Mouse (Mus musculus): Measurements from ENCODE around the gene Pgghg. TPM values are rescaled to one million over a fixed set of nuclear protein-coding genes. Genes with fewer than 3 reads are reported as not detected.
"Not testable (repeated sequence)": the region's sequence is repeated elsewhere in the genome, so short reads cannot be mapped to it uniquely, and the experiment has no call there.

Pgghg gene
- polyA plus RNA-seq, 1 experiment from 2014 or later = 12.4 TPM

DNA sequence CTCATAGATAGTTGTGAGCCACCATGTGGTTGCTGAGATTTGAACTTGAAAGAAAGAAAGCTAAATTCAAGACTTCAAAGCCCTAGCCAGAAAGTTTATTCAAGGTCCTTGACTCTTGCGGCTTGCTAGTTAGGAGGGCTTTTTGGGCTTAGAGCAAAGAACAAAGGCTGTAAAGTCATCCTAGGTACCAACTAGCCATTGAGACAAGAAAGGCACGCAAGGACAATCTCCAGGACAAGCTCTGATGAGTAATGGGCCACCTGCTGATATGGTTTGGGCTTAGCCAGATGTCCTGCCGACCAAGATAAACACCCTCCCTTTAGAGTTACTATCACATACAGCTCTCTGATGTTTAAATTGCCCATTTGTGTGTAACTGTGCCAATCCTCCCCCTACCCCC, 27.5 kb downstream of the Pgghg start:
- H3K9me3 ChIP-seq (replicated peaks; ENCODE audit: control insufficient read depth, low read length); H3K27me3 ChIP-seq (ENCODE audit: control insufficient read depth, insufficient read depth, low read length); H3K9ac ChIP-seq (ENCODE audit: low read length); H3K27ac ChIP-seq (ENCODE audit: low read length); H3K4me2 ChIP-seq (ENCODE audit: low read depth, low read length); H3K36me3 ChIP-seq (ENCODE audit: control insufficient read depth, insufficient read depth); H3K4me1 ChIP-seq (ENCODE audit: control insufficient read depth, insufficient read depth, low read length); ATAC-seq (replicated peaks; ENCODE audit: extremely low read depth, insufficient read depth, low FRiP score); H3K4me3 ChIP-seq (ENCODE audit: low read length): not testable (repeated sequence)
- 30% methylated on average over 3 of the region's 3 CpGs for WGBS

DNA sequence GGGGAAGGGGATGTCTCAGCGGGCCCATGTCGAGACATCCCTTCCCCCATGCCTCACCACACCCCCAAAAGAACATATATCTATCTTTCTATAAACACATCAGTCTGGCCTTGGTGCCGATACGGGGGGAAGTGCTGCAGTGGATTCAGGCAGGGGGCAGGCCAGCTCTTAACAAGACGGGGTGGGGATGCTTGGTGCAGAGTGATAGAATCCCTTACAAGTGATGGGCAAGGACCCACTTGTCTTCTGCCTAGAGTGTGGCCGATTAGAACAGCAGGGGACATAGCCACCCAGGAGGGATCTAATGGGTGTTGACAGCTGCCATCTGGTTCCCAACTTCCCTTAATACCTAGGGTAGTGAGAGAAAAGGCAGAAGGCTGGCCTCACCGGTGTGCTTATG, 29.7 kb downstream of the Pgghg start:
- ATAC-seq (replicated peaks; ENCODE audit: extremely low read depth, insufficient read depth, low FRiP score) = peak; percentile 13; the same call in 1 of the 2 replicates
- Histone ChIP-seq H3K9ac (ENCODE audit: low read length) (no peak overlapping the region), H3K36me3 (ENCODE audit: control insufficient read depth, insufficient read depth) (no peaks in the 10 kb centered on the region), H3K4me1 (ENCODE audit: control insufficient read depth, insufficient read depth, low read length) (peaks cover 8% of the 10 kb centered on the region; the same call in 1 of the 2 replicates), H3K9me3 (replicated peaks; ENCODE audit: control insufficient read depth, low read length) (no peaks in the 10 kb centered on the region), H3K27me3 (ENCODE audit: control insufficient read depth, insufficient read depth, low read length) (peaks cover 8% of the 10 kb centered on the region), H3K4me3 (ENCODE audit: low read length) (no peak overlapping the region), H3K4me2 (ENCODE audit: low read depth, low read length) (no peak overlapping the region), H3K27ac (ENCODE audit: low read length) (peak overlapping the region; percentile 60; the same call in 1 of the 2 replicates)
- WGBS = 19% methylated on average over 7 of the region's 7 CpGs

DNA sequence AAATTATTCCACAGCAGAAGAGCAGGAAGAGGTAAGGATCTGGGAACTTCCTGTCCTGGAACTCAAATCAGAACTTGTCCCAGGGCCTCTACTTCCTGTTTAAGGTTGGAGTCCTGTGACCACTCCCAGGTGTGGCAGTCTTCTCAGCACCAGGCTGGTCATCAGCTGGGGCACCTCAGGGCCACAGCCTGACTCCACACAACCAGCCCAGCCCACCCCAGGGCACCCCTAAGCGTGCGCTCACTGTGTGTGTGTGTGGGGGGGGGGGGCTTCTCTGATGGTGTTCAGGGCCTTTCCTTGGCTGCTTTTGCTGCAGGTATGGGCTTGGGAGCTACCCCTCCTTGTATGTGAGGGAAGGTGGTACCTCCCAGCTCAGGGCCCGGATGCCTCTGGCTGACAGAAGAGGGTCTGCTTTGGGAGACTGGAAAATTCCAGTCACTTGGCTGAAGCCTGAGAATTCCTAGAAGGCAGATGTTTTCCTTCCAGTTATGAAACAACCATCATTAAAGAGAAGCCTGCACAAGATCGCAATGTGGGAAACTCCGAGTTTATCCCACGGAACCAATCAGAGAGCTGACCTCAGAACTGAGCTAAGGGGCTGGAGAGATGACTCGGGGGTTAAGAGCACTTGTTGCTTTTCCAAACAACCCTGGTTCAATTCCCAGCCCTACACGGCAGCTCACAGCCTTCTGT, 30.4 kb downstream of the Pgghg start:
- ATAC-seq (replicated peaks; ENCODE audit: extremely low read depth, insufficient read depth, low FRiP score) = 0 out of 2 replicates have a peak, but pooled peaks have one; percentile 12
- Histone ChIP-seq H3K4me3 (ENCODE audit: low read length) (no peak overlapping the region), H3K9ac (ENCODE audit: low read length) (no peak overlapping the region), H3K27me3 (ENCODE audit: control insufficient read depth, insufficient read depth, low read length) (peaks cover 8% of the 10 kb centered on the region), H3K36me3 (ENCODE audit: control insufficient read depth, insufficient read depth) (no peaks in the 10 kb centered on the region), H3K27ac (ENCODE audit: low read length) (peak overlapping the region; percentile 60), H3K9me3 (replicated peaks; ENCODE audit: control insufficient read depth, low read length) (no peaks in the 10 kb centered on the region), H3K4me2 (ENCODE audit: low read depth, low read length) (no peak overlapping the region), H3K4me1 (ENCODE audit: control insufficient read depth, insufficient read depth, low read length) (peaks cover 8% of the 10 kb centered on the region; the same call in 1 of the 2 replicates)
- 50% methylated on average over 8 of the region's 8 CpGs for WGBS

DNA sequence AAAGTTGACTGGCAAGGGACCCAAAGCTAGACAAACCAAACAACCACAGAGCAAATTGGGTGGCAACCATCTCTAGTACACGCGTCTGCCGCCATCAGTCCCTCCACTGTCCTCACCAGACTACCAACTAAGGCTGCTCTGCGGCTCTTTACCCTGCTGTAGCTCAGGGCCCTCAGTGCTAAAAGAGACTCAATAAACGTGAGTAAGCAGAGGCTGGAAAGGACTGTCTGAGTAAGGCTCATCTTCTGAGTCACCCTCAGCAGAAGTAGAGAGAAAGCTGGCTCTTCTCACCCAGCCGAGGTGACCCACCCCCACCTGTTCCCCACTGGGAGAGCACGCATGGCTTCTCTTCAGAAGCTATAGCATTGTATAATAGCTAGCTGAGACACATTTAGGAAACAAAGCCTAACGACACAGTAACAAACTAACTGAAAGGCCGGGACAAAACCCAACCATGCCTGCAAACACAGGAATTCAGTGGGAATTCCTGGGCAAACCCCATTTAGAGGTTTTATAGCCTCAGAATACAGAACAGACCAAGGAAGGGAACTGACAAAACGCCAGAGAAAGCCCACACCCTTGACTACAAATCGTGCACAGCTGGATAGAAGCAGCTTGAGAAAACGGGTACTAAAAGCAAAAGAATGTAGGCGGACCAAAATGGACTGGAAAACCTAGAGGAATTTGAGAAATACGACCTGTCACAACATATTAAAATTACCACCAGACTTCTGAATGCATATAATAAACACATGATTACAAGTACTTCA, 32.4 kb downstream of the Pgghg start:
- WGBS = 49% methylated on average over 14 of the region's 14 CpGs

DNA sequence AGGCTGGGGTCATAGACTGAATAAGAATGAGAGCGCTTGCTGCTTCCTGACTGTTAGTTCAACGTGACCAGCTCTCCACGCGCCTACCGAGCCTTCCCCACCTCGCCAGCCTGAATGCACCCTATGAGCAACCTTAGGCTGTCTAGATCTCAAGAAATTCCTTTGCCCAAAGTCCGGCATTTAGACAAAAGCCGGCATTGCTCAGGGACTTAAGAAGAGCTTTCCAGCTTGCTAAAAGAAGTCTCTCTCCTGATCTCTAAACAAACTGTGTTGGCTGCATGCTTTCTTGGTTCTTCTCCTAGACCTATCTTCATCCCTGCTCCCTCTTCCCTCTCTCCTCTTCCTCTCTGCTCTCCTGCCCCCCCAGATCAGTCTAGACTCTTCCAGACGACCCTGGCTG, 33.7 kb downstream of the Pgghg start:
- Histone ChIP-seq H3K4me3 (ENCODE audit: low read length) (no peak overlapping the region), H3K27me3 (ENCODE audit: control insufficient read depth, insufficient read depth, low read length) (peaks cover 2% of the 10 kb centered on the region; the same call in 1 of the 2 replicates), H3K9me3 (replicated peaks; ENCODE audit: control insufficient read depth, low read length) (no peaks in the 10 kb centered on the region), H3K27ac (ENCODE audit: low read length) (no peak overlapping the region), H3K9ac (ENCODE audit: low read length) (no peak overlapping the region), H3K36me3 (ENCODE audit: control insufficient read depth, insufficient read depth) (no peaks in the 10 kb centered on the region), H3K4me1 (ENCODE audit: control insufficient read depth, insufficient read depth, low read length) (peaks cover 8% of the 10 kb centered on the region; the same call in 1 of the 2 replicates), H3K4me2 (ENCODE audit: low read depth, low read length) (peak overlapping the region; percentile 18; the same call in 1 of the 2 replicates)
- ATAC-seq (replicated peaks; ENCODE audit: extremely low read depth, insufficient read depth, low FRiP score) = no peak
- 16% methylated on average over 9 of the region's 9 CpGs for WGBS

More for the DNA sequence above, 32.4 kb downstream of the Pgghg start:
- Histone ChIP-seq H3K9ac (ENCODE audit: low read length) (no peak overlapping the region), H3K4me1 (ENCODE audit: control insufficient read depth, insufficient read depth, low read length) (peaks cover 8% of the 10 kb centered on the region; the same call in 1 of the 2 replicates), H3K4me2 (ENCODE audit: low read depth, low read length) (no peak overlapping the region), H3K36me3 (ENCODE audit: control insufficient read depth, insufficient read depth) (no peaks in the 10 kb centered on the region), H3K4me3 (ENCODE audit: low read length) (no peak overlapping the region), H3K27me3 (ENCODE audit: control insufficient read depth, insufficient read depth, low read length) (peaks cover 2% of the 10 kb centered on the region; the same call in 1 of the 2 replicates), H3K9me3 (replicated peaks; ENCODE audit: control insufficient read depth, low read length) (no peaks in the 10 kb centered on the region), H3K27ac (ENCODE audit: low read length) (no peak overlapping the region)
- ATAC-seq (replicated peaks; ENCODE audit: extremely low read depth, insufficient read depth, low FRiP score) = no peak

DNA sequence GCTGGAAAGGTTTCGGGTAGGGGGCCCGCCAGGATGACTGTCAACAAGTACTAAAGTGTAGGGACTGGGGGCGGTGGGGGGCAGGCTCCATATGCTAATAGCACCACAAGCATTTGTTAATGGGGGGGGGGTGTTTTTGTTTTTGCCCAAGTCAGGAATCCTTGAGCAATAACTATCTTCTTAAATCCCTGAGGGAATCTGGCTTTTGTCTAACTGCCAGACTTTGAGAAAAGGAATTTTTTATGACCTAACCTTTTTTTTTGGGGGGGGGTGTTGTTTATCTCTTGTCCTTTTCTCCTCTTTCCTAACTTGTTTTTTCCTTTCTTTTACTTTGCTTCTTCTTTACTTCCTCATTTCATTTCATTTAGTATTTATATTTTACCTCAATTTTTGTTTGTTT, 34.3 kb downstream of the Pgghg start:
- H3K27me3 ChIP-seq (ENCODE audit: control insufficient read depth, insufficient read depth, low read length) = peaks cover 2% of the 10 kb centered on the region; the same call in 1 of the 2 replicates
- H3K4me3 ChIP-seq (ENCODE audit: low read length) = no peak overlapping the region
- H3K9ac ChIP-seq (ENCODE audit: low read length) = no peak overlapping the region
- 29% methylated on average over 3 of the region's 3 CpGs for WGBS
- no peaks in the 10 kb centered on the region for H3K9me3 ChIP-seq (replicated peaks; ENCODE audit: control insufficient read depth, low read length)
- peak overlapping the region; percentile 18; the same call in 1 of the 2 replicates for H3K4me2 ChIP-seq (ENCODE audit: low read depth, low read length)
- no peaks in the 10 kb centered on the region for H3K36me3 ChIP-seq (ENCODE audit: control insufficient read depth, insufficient read depth)
- no peak for ATAC-seq (replicated peaks; ENCODE audit: extremely low read depth, insufficient read depth, low FRiP score)
- peaks cover 8% of the 10 kb centered on the region; the same call in 1 of the 2 replicates for H3K4me1 ChIP-seq (ENCODE audit: control insufficient read depth, insufficient read depth, low read length)
- no peak overlapping the region for H3K27ac ChIP-seq (ENCODE audit: low read length)

DNA sequence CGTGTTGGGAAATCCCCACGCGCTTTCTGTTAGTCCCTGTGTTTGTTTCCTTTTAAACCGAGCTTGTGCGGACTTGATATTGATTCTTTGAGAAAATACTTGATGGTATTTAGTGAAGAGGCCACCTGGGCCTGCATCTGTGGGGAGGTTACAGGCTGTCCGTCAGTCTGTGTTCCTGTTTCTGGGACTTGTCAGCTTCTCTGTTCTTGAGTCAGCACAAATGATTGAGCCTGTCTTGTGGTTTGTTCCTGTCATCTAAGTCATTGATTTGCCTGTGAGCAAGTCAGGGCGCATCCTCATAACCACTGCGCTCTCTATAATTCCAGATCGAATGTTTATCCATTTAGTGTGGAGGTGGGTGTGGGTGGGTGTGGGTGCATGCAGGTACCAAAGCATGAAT, 35.5 kb downstream of the Pgghg start:
- H3K36me3 ChIP-seq (ENCODE audit: control insufficient read depth, insufficient read depth); H3K9ac ChIP-seq (ENCODE audit: low read length); H3K27me3 ChIP-seq (ENCODE audit: control insufficient read depth, insufficient read depth, low read length); ATAC-seq (replicated peaks; ENCODE audit: extremely low read depth, insufficient read depth, low FRiP score); H3K9me3 ChIP-seq (replicated peaks; ENCODE audit: control insufficient read depth, low read length); H3K4me1 ChIP-seq (ENCODE audit: control insufficient read depth, insufficient read depth, low read length); H3K4me3 ChIP-seq (ENCODE audit: low read length); H3K4me2 ChIP-seq (ENCODE audit: low read depth, low read length); H3K27ac ChIP-seq (ENCODE audit: low read length): not testable (repeated sequence)
- WGBS = 85% methylated on average over 9 of the region's 9 CpGs

DNA sequence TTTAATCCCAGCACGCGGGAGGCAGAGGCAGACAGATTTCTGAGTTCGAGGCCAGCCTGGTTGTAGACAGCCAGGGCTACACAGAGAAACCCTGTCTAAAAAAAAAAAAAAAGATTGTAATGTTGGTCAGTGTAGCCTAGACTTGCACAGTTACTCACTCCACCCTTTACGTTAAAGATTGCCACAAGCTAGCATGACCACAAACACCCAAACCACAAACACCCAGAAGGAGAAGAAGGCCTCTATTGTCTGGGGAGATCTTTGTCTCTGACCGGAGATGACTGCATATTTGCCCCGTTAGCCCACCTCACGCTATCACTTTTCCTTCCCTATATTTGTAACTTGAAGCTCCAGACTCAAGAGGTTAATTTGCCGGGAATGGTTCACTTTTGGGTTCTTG, 40.5 kb downstream of the Pgghg start:
- no peak overlapping the region for H3K27ac ChIP-seq (ENCODE audit: low read length)
- no peak for ATAC-seq (replicated peaks; ENCODE audit: extremely low read depth, insufficient read depth, low FRiP score)

DNA sequence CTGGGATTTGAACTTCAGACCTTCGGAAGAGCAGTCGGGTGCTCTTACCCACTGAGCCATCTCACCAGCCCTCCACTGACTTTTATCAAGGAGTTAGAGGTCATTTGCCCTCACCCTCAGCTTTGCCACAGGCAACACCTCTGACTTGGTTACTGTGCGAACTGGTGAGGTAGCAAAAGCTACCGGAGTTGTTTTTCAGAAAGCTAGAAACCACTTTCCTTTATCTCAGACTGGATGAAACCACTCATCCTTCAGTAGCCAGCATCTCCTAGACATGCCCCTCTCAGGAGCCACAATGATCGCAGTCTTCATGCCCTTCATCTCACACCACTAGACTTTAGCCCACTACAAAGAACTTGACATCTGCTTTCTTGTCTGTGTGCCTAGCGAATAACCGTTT, 41.8 kb downstream of the Pgghg start:
- no peaks in the 10 kb centered on the region for H3K4me1 ChIP-seq (ENCODE audit: control insufficient read depth, insufficient read depth, low read length)
- WGBS = 59% methylated on average over 7 of the region's 7 CpGs
- H3K4me2 ChIP-seq (ENCODE audit: low read depth, low read length) = no peak overlapping the region
- no peaks in the 10 kb centered on the region for H3K27me3 ChIP-seq (ENCODE audit: control insufficient read depth, insufficient read depth, low read length)
- H3K27ac ChIP-seq (ENCODE audit: low read length) = no peak overlapping the region
- no peaks in the 10 kb centered on the region for H3K36me3 ChIP-seq (ENCODE audit: control insufficient read depth, insufficient read depth)
- H3K9ac ChIP-seq (ENCODE audit: low read length) = no peak overlapping the region
- no peak overlapping the region for H3K4me3 ChIP-seq (ENCODE audit: low read length)
- H3K9me3 ChIP-seq (replicated peaks; ENCODE audit: control insufficient read depth, low read length) = peaks cover 6% of the 10 kb centered on the region
- no peak for ATAC-seq (replicated peaks; ENCODE audit: extremely low read depth, insufficient read depth, low FRiP score)

More for the DNA sequence above, 40.5 kb downstream of the Pgghg start:
- Histone ChIP-seq H3K27me3 (ENCODE audit: control insufficient read depth, insufficient read depth, low read length) (no peaks in the 10 kb centered on the region), H3K9ac (ENCODE audit: low read length) (no peak overlapping the region), H3K4me3 (ENCODE audit: low read length) (no peak overlapping the region), H3K9me3 (replicated peaks; ENCODE audit: control insufficient read depth, low read length) (peaks cover 6% of the 10 kb centered on the region), H3K4me1 (ENCODE audit: control insufficient read depth, insufficient read depth, low read length) (no peaks in the 10 kb centered on the region), H3K36me3 (ENCODE audit: control insufficient read depth, insufficient read depth) (no peaks in the 10 kb centered on the region), H3K4me2 (ENCODE audit: low read depth, low read length) (no peak overlapping the region)
- WGBS = 76% methylated on average over 8 of the region's 8 CpGs

Data from heart, embryonic 16.5 days (tissue).